Mouse (Mus musculus): ENCODE results near the gene Camkmt.
A peak's percentile ranks its signal among the peaks of the same experiment; 100 is the strongest.

Gene Camkmt

GRCm38 (mm10) chr17:85374834-85375176 lies 284.5 kb downstream of the Camkmt start:
- DNase-seq, result no peak

- no peak for DNase-seq
Observed at GRCm38 (mm10) chr17:85375523-85375922, 285.2 kb downstream of the Camkmt start.

GRCm38 (mm10) chr17:85377496-85377895 lies 287.1 kb downstream of the Camkmt start:
- no peak for DNase-seq

GRCm38 (mm10) chr17:85379101-85379500 lies 288.7 kb downstream of the Camkmt start:
- DNase-seq, result no peak

- no peak for DNase-seq
Observed at GRCm38 (mm10) chr17:85381578-85382223, 291.3 kb downstream of the Camkmt start.

GRCm38 (mm10) chr17:85382344-85382743 lies 292.0 kb downstream of the Camkmt start:
- DNase-seq, result no peak

GRCm38 (mm10) chr17:85382906-85383305 lies 292.6 kb downstream of the Camkmt start:
- no peak for DNase-seq

- no peak for DNase-seq
Observed at GRCm38 (mm10) chr17:85393091-85393890, 302.9 kb downstream of the Camkmt start.

GRCm38 (mm10) chr17:85393891-85394321 lies 303.6 kb downstream of the Camkmt start:
- no peak for DNase-seq

GRCm38 (mm10) chr17:85395502-85395901 lies 305.1 kb downstream of the Camkmt start:
- DNase-seq, result no peak

- DNase-seq, result no peak
Observed at GRCm38 (mm10) chr17:85400751-85401150, 310.4 kb downstream of the Camkmt start.

GRCm38 (mm10) chr17:85405161-85405560 lies 314.8 kb downstream of the Camkmt start:
- DNase-seq, result no peak

- no peak for DNase-seq
Observed at GRCm38 (mm10) chr17:85406195-85406594, 315.8 kb downstream of the Camkmt start.

- DNase-seq, result no peak
Observed at GRCm38 (mm10) chr17:85428831-85429230, 338.5 kb downstream of the Camkmt start.

- DNase-seq, result no peak
Observed at GRCm38 (mm10) chr17:85432923-85433322, 342.6 kb downstream of the Camkmt start.

GRCm38 (mm10) chr17:85443036-85443435 lies 352.7 kb downstream of the Camkmt start:
- DNase-seq, result no peak

GRCm38 (mm10) chr17:85454419-85454983 lies 364.1 kb downstream of the Camkmt start:
- DNase-seq, result no peak

- no peak for DNase-seq
Observed at GRCm38 (mm10) chr17:85455063-85455462, 364.7 kb downstream of the Camkmt start.

GRCm38 (mm10) chr17:85458075-85458474 lies 367.7 kb downstream of the Camkmt start:
- no peak for DNase-seq

- no peak for DNase-seq
Observed at GRCm38 (mm10) chr17:85458589-85458988, 368.2 kb downstream of the Camkmt start.

GRCm38 (mm10) chr17:85461577-85461976 lies 371.2 kb downstream of the Camkmt start:
- DNase-seq, result no peak

GRCm38 (mm10) chr17:85463497-85464392 lies 373.4 kb downstream of the Camkmt start:
- peak in 1 of 2 experiments; percentile 46 for DNase-seq
